Mouse (Mus musculus): ENCODE data around the gene Creld1.

GRCm38 (mm10) chr6:113435664-113436205 is 47.4 kb upstream of the Creld1 start, which contains the start of gene Cidec:
- TF ChIP-seq GATA1 (IDR thresholded peaks at IDR 0.05; ENCODE audit: borderline replicate concordance, low read length): no peak
- no peak for TF ChIP-seq FLI1 (IDR thresholded peaks at IDR 0.05; ENCODE audit: low read length)

Data from megakaryocyte, embryonic 14.5 days (primary cell).